Mouse (Mus musculus) lung, embryonic 15.5 days (tissue): ENCODE data around the gene Eppin. TPM values are rescaled to one million over a fixed set of nuclear protein-coding genes. Genes with fewer than 3 reads are reported as not detected.

Experiments used
- polyA plus RNA-seq: library from polyadenylated mRNA; unstranded; fragments of >200 nt; fragmentation: Nextera tagmentation; extraction: Ambion mirVana; gene quantifications from 2 replicates; pipeline ENCODE4 v1.2.1, GENCODE M21; 2015

Gene Eppin
- polyA plus RNA-seq, 1 experiment from 2014 or later: not detected

Other genes starting within 250 kb of the Eppin start
- gene Slpi, start 204.5 kb downstream of the Eppin start, polyA plus RNA-seq: 1.4 and 1.6 TPM in 2 replicates
- 9.4 and 10.7 TPM in 2 replicates for gene Rbpjl, start 190.5 kb downstream of the Eppin start, polyA plus RNA-seq
- gene Matn4, start 188.4 kb downstream of the Eppin start, polyA plus RNA-seq: 41.3 and 42.7 TPM in 2 replicates
- 161 and 178 TPM in 2 replicates for gene Sdc4, start 149.7 kb downstream of the Eppin start, polyA plus RNA-seq
- 65.8 and 69.0 TPM in 2 replicates for gene Sys1, start 136.6 kb downstream of the Eppin start, polyA plus RNA-seq
- gene Gm20458, start 132.6 kb downstream of the Eppin start, polyA plus RNA-seq: 17.1 and 17.6 TPM in 2 replicates
- gene Trp53tg5, start 119.9 kb downstream of the Eppin start, polyA plus RNA-seq: not detected in 2 replicates
- gene Dbndd2, start 107.5 kb downstream of the Eppin start, polyA plus RNA-seq: 8.8 and 10.1 TPM in 2 replicates
- gene Pigt, start 96.1 kb downstream of the Eppin start, polyA plus RNA-seq: 60.8 and 64.6 TPM in 2 replicates
- 404 and 415 TPM in 2 replicates for gene Wfdc2, start 31.2 kb downstream of the Eppin start, polyA plus RNA-seq
- gene Spint3, start 20.1 kb downstream of the Eppin start, polyA plus RNA-seq: not detected in 2 replicates
- 0.77 and 0.95 TPM in 2 replicates for gene Wfdc6a, start 8.1 kb downstream of the Eppin start, polyA plus RNA-seq
- gene Wfdc6b, start 19.9 kb upstream of the Eppin start, polyA plus RNA-seq: not detected in 2 replicates
- gene Wfdc8, start 20.0 kb upstream of the Eppin start, polyA plus RNA-seq: not detected in 2 replicates
- gene Wfdc16, start 45.2 kb upstream of the Eppin start, polyA plus RNA-seq: not detected in 2 replicates
- gene Wfdc10, start 62.5 kb upstream of the Eppin start, polyA plus RNA-seq: not detected in 2 replicates
- not detected in 2 replicates for gene Wfdc9, start 63.0 kb upstream of the Eppin start, polyA plus RNA-seq
- not detected in 2 replicates for gene Wfdc11, start 80.5 kb upstream of the Eppin start, polyA plus RNA-seq
- gene Wfdc13, start 91.5 kb upstream of the Eppin start, polyA plus RNA-seq: 0.20 and 0.22 TPM in 2 replicates
- not detected in 2 replicates for gene Spint4, start 104.9 kb upstream of the Eppin start, polyA plus RNA-seq
- gene Spint5, start 121.7 kb upstream of the Eppin start, polyA plus RNA-seq: not detected in 2 replicates
- 1.9 and 2.3 TPM in 2 replicates for gene Wfdc3, start 152.3 kb upstream of the Eppin start, polyA plus RNA-seq
- 70.5 and 71.3 TPM in 2 replicates for gene Dnttip1, start 152.4 kb upstream of the Eppin start, polyA plus RNA-seq
- gene Ube2c, start 176.3 kb upstream of the Eppin start, polyA plus RNA-seq: 554 and 590 TPM in 2 replicates
- 2.0 and 9.7 TPM in 2 replicates for gene Tnnc2, start 186.4 kb upstream of the Eppin start, polyA plus RNA-seq
- gene Snx21, start 192.2 kb upstream of the Eppin start, polyA plus RNA-seq: 24.4 and 27.0 TPM in 2 replicates
- gene Acot8, start 211.3 kb upstream of the Eppin start, polyA plus RNA-seq: 19.8 and 20.3 TPM in 2 replicates
- 6.7 and 8.4 TPM in 2 replicates for gene Zswim3, start 211.5 kb upstream of the Eppin start, polyA plus RNA-seq
- 15.8 and 16.8 TPM in 2 replicates for gene Zswim1, start 229.1 kb upstream of the Eppin start, polyA plus RNA-seq
- not detected in 2 replicates for gene Spata25, start 234.9 kb upstream of the Eppin start, polyA plus RNA-seq
- 131 and 139 TPM in 2 replicates for gene Ctsa, start 239.3 kb upstream of the Eppin start, polyA plus RNA-seq
- 6.6 and 7.5 TPM in 2 replicates for gene Neurl2, start 239.9 kb upstream of the Eppin start, polyA plus RNA-seq